Mouse (Mus musculus) bone marrow, adult 2 months (tissue): ENCODE measurements around the gene Cd274.

Experiments used
- CTCF ChIP-seq: fragments of 200-500 bp; IDR thresholded peaks from 2 replicates; pipeline ENCODE4 v1.5.1; 2011; ENCODE audit warnings: low read length, control low read depth; ENCODE audit not compliant: control insufficient read depth, insufficient read depth
- POLR2A ChIP-seq: fragments of 200-500 bp; IDR thresholded peaks from 2 replicates; pipeline ENCODE4 v1.6.1; 2011; ENCODE audit warnings: low read depth, mild to moderate bottlenecking, control low read depth, low read length, borderline replicate concordance; ENCODE audit not compliant: control insufficient read depth

DNA sequence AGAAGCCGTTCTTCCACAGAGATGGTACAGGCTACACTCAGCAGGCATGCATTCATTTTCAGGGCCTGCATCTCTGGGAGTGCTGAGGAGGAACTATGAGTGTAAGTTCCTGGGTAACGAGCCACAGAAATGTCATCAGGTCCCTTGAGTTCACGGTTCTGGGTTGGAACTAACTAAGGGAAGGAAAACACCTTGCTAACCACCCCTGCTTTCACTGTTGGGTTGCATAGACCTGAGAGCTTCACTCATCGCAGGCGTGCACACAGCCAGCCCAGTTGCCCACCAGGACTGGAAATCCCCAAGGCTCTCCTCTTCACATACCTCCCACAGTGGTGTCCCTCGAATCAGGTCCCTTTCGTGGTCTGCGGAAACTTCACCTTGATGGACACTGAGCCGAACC lies 7.7 kb downstream of the Cd274 start:
- TF ChIP-seq CTCF = no peak
- no peak for TF ChIP-seq POLR2A
